Mouse (Mus musculus) hindbrain, embryonic 11.5 days (tissue): Measurements from ENCODE around the gene St3gal5. TPM values are rescaled to one million over a fixed set of nuclear protein-coding genes. Genes with fewer than 3 reads are reported as not detected.

ENCODE experiments used
- ATAC-seq: fragments of 200-750 bp; cut with Nextera tagmentation; 2 replicates; pipeline ENCODE4 v1.8.0; 2017; ENCODE audit warnings: mild to moderate bottlenecking, moderate TSS enrichment, moderate library complexity; ENCODE audit not compliant: low FRiP score
- DNase-seq: peaks from one replicate; pipeline ENCODE4 v3.0.0-alpha.2; 2015; ENCODE audit warnings: low spot score
- H3K27ac ChIP-seq: fragments of 300-500 bp; sonication (generic); 2 replicates; pipeline ENCODE4 v1.5.1; 2014; ENCODE audit warnings: mild to moderate bottlenecking, low read depth, low read length
- H3K27me3 ChIP-seq: fragments of 300-500 bp; sonication (generic); 2 replicates; pipeline ENCODE4 v1.6.1; 2014; ENCODE audit warnings: mild to moderate bottlenecking, low read length, moderate library complexity, mixed read lengths; ENCODE audit not compliant: control insufficient read depth, insufficient read depth
- H3K36me3 ChIP-seq: fragments of 300-500 bp; sonication (generic); 2 replicates; pipeline ENCODE4 v1.6.1; 2014; ENCODE audit warnings: mild to moderate bottlenecking, low read length, moderate library complexity, mixed read lengths; ENCODE audit not compliant: control insufficient read depth, insufficient read depth
- H3K4me1 ChIP-seq: fragments of 300-500 bp; sonication (generic); replicated peaks from 2 replicates; pipeline ENCODE4 v1.6.1; 2014; ENCODE audit warnings: low read length, mixed read lengths; ENCODE audit not compliant: control insufficient read depth, insufficient read depth
- H3K4me2 ChIP-seq: fragments of 300-500 bp; sonication (generic); replicated peaks from 2 replicates; pipeline ENCODE4 v1.6.1; 2014; ENCODE audit warnings: mild to moderate bottlenecking, low read depth, low read length
- H3K4me3 ChIP-seq: fragments of 300-500 bp; sonication (generic); 2 replicates; pipeline ENCODE4 v1.5.1; 2014; ENCODE audit warnings: low read depth, low read length
- H3K9ac ChIP-seq: fragments of 300-500 bp; sonication (generic); 2 replicates; pipeline ENCODE4 v1.6.1; 2014; ENCODE audit warnings: low read depth, low read length
- H3K9me3 ChIP-seq: fragments of 300-500 bp; sonication (generic); 2 replicates; pipeline ENCODE4 v1.6.1; 2016; ENCODE audit warnings: low read length; ENCODE audit not compliant: control insufficient read depth
- WGBS: fragments of 180-500 bp; shearing (Covaris S2); extraction: QIAGEN DNeasy Blood & Tissue Kit; methylation state at CpG from one replicate; pipeline ENCODE4 v1.1.7; 2014; 5-methylcytosine and 5-hydroxymethylcytosine counted together
- polyA plus RNA-seq: library from polyadenylated mRNA; unstranded; fragments of >200 nt; fragmentation: Nextera tagmentation; extraction: Ambion mirVana; gene quantifications from 2 replicates; pipeline ENCODE4 v1.2.1, GENCODE M21; 2014

The St3gal5 gene
- polyA plus RNA-seq, 1 experiment from 2014 or later, result 50.4 TPM

GRCm38 (mm10) chr6:72186809-72187208, 89.4 kb downstream of the St3gal5 start:
- H3K4me1 ChIP-seq, result 0 out of 2 replicates have a peak, but pooled peaks cover 4% of the 10 kb centered on the region

GRCm38 (mm10) chr6:72189061-72189863, 91.9 kb downstream of the St3gal5 start:
- Histone ChIP-seq H3K36me3 (no peaks in the 10 kb centered on the region), H3K4me2 (peak overlapping the region; percentile 49), H3K27ac (no peak overlapping the region), H3K27me3 (peaks cover 15% of the 10 kb centered on the region), H3K4me3 (peak overlapping the region; percentile 9; the same call in 1 of the 2 replicates), H3K9me3 (no peaks in the 10 kb centered on the region), H3K9ac (peak overlapping the region; percentile 50), H3K4me1 (0 out of 2 replicates have a peak, but pooled peaks cover 4% of the 10 kb centered on the region)
- ATAC-seq (peak; percentile 45; the same call in 1 of the 2 replicates), DNase-seq (peak; percentile 42)
- WGBS, result 4% methylated on average over 28 of the region's 29 CpGs

More at GRCm38 (mm10) chr6:72186809-72187208, 89.4 kb downstream of the St3gal5 start:
- Histone ChIP-seq H3K27ac (no peak overlapping the region), H3K27me3 (peaks cover 15% of the 10 kb centered on the region), H3K36me3 (no peaks in the 10 kb centered on the region), H3K9me3 (no peaks in the 10 kb centered on the region), H3K4me2 (no peak overlapping the region), H3K9ac (no peak overlapping the region), H3K4me3 (no peak overlapping the region)
- ATAC-seq (no peak), DNase-seq (no peak)
- WGBS, result 77% methylated on average over 6 of the region's 6 CpGs

GRCm38 (mm10) chr6:72190120-72190519, 92.7 kb downstream of the St3gal5 start:
- DNase-seq, result no peak
- Histone ChIP-seq H3K4me2 (no peak overlapping the region), H3K9ac (no peak overlapping the region), H3K27me3 (peaks cover 15% of the 10 kb centered on the region), H3K36me3 (no peaks in the 10 kb centered on the region), H3K4me1 (0 out of 2 replicates have a peak, but pooled peaks cover 4% of the 10 kb centered on the region), H3K4me3 (no peak overlapping the region), H3K27ac (no peak overlapping the region), H3K9me3 (no peaks in the 10 kb centered on the region)
- ATAC-seq, result no peak
- 39% methylated on average over 6 of the region's 6 CpGs for WGBS

GRCm38 (mm10) chr6:72190577-72190976, 93.2 kb downstream of the St3gal5 start:
- WGBS, result 66% methylated on average over 5 of the region's 5 CpGs
- no peak for ATAC-seq
- Histone ChIP-seq H3K9ac (no peak overlapping the region), H3K4me3 (no peak overlapping the region), H3K27me3 (peaks cover 15% of the 10 kb centered on the region), H3K27ac (no peak overlapping the region), H3K4me1 (0 out of 2 replicates have a peak, but pooled peaks cover 4% of the 10 kb centered on the region), H3K36me3 (no peaks in the 10 kb centered on the region), H3K4me2 (no peak overlapping the region), H3K9me3 (no peaks in the 10 kb centered on the region)
- no peak for DNase-seq

- Histone ChIP-seq H3K9ac (no peak overlapping the region), H3K4me2 (no peak overlapping the region), H3K4me1 (0 out of 2 replicates have a peak, but pooled peaks cover 2% of the 10 kb centered on the region), H3K27me3 (no peaks in the 10 kb centered on the region), H3K4me3 (no peak overlapping the region), H3K27ac (no peak overlapping the region), H3K9me3 (no peaks in the 10 kb centered on the region), H3K36me3 (no peaks in the 10 kb centered on the region)
- ATAC-seq (no peak), DNase-seq (no peak)
- 82% methylated on average over 3 of the region's 3 CpGs for WGBS
Observed at GRCm38 (mm10) chr6:72196660-72197059, 99.3 kb downstream of the St3gal5 start.

GRCm38 (mm10) chr6:72197515-72197914, 100.1 kb downstream of the St3gal5 start:
- DNase-seq (no peak), ATAC-seq (no peak)
- Histone ChIP-seq H3K4me3 (no peak overlapping the region), H3K9me3 (no peaks in the 10 kb centered on the region), H3K27me3 (no peaks in the 10 kb centered on the region), H3K4me2 (no peak overlapping the region), H3K36me3 (no peaks in the 10 kb centered on the region), H3K27ac (no peak overlapping the region), H3K4me1 (0 out of 2 replicates have a peak, but pooled peaks cover 2% of the 10 kb centered on the region), H3K9ac (no peak overlapping the region)

- no peaks in the 10 kb centered on the region for H3K9me3 ChIP-seq
- H3K4me2 ChIP-seq, result no peak overlapping the region
- H3K4me3 ChIP-seq, result no peak overlapping the region
- H3K9ac ChIP-seq, result no peak overlapping the region
- 24% methylated on average over 11 of the region's 11 CpGs for WGBS
- ATAC-seq, result peak; percentile 63; the same call in 1 of the 2 replicates
- peak; percentile 41 for DNase-seq
- peak overlapping the region; percentile 12; the same call in 1 of the 2 replicates for H3K27ac ChIP-seq
- no peaks in the 10 kb centered on the region for H3K27me3 ChIP-seq
- no peaks in the 10 kb centered on the region for H3K36me3 ChIP-seq
- 0 out of 2 replicates have a peak, but pooled peaks cover 2% of the 10 kb centered on the region for H3K4me1 ChIP-seq
Observed at GRCm38 (mm10) chr6:72200595-72201256, 103.3 kb downstream of the St3gal5 start.

GRCm38 (mm10) chr6:72202732-72203131, 105.3 kb downstream of the St3gal5 start:
- Histone ChIP-seq H3K4me2 (no peak overlapping the region), H3K27me3 (no peaks in the 10 kb centered on the region), H3K4me1 (0 out of 2 replicates have a peak, but pooled peaks cover 4% of the 10 kb centered on the region), H3K9me3 (no peaks in the 10 kb centered on the region), H3K4me3 (no peak overlapping the region), H3K9ac (no peak overlapping the region), H3K36me3 (no peaks in the 10 kb centered on the region), H3K27ac (no peak overlapping the region)
- 74% methylated on average over 5 of the region's 5 CpGs for WGBS
- DNase-seq, result no peak
- ATAC-seq, result no peak
